Mouse (Mus musculus) MEL (cell line): ENCODE measurements around the gene Carm1. TPM values are rescaled to one million over a fixed set of nuclear protein-coding genes. Genes with fewer than 3 reads are reported as not detected.
A peak's percentile ranks its signal among the peaks of the same experiment; 100 is the strongest.

ENCODE experiments used
- DNase-seq: peaks from one replicate; pipeline ENCODE4 v3.0.0; 2011; ENCODE audit warnings: low read depth, low spot score
- H3K27ac ChIP-seq: 2 replicates; pipeline ENCODE4 v1.5.1; 2012; ENCODE audit warnings: low read depth, mild to moderate bottlenecking, control low read depth, low read length, moderate library complexity; ENCODE audit not compliant: control insufficient read depth
- H3K27me3 ChIP-seq, 2 experiments: fragments of 150-350 bp in 1 of 2; sonication (generic) in 1 of 2; 2 replicates each; pipeline ENCODE4 v1.6.1; 2012; ENCODE audit warnings: low read length in 2 of 2, mild to moderate bottlenecking in 2 of 2, improper control_type of control experiment in 1 of 2, moderate library complexity in 1 of 2; ENCODE audit not compliant: insufficient read depth in 2 of 2, control insufficient read depth in 1 of 2
- H3K36me3 ChIP-seq, 2 experiments: 2 replicates each; pipeline ENCODE4 v1.6.1; 2012 to 2014; ENCODE audit warnings: low read length in 2 of 2, improper control_type of control experiment in 1 of 2, inconsistent platforms in 1 of 2, mild to moderate bottlenecking in 1 of 2; ENCODE audit not compliant: insufficient read depth in 2 of 2, control insufficient read depth in 1 of 2
- H3K4me1 ChIP-seq, 2 experiments: fragments of 150-350 bp in 1 of 2; sonication (generic) in 1 of 2; 2 replicates each; pipeline ENCODE4 v1.6.1; 2012; ENCODE audit warnings: low read length in 2 of 2, improper control_type of control experiment in 1 of 2, mild to moderate bottlenecking in 1 of 2; ENCODE audit not compliant: insufficient read depth in 2 of 2, control insufficient read depth in 1 of 2
- H3K4me3 ChIP-seq, 2 experiments: fragments of 150-350 bp in 1 of 2; sonication (generic) in 1 of 2; 2 replicates each; pipeline ENCODE4 v1.5.1; 2012; ENCODE audit warnings: low read depth in 2 of 2, low read length in 2 of 2, mild to moderate bottlenecking in 2 of 2, moderate library complexity in 2 of 2, control low read depth in 1 of 2, improper control_type of control experiment in 1 of 2; ENCODE audit not compliant: control insufficient read depth in 1 of 2, insufficient read depth in 1 of 2
- H3K79me2 ChIP-seq: 2 replicates; pipeline ENCODE4 v1.6.1; 2012; ENCODE audit warnings: mild to moderate bottlenecking, low read length, moderate library complexity; ENCODE audit not compliant: control insufficient read depth, poor library complexity, insufficient read depth
- H3K9ac ChIP-seq: 2 replicates; pipeline ENCODE4 v1.6.1; 2012; ENCODE audit warnings: low read depth, mild to moderate bottlenecking, control low read depth, low read length, moderate library complexity; ENCODE audit not compliant: control insufficient read depth, poor library complexity, severe bottlenecking
- H3K9me3 ChIP-seq: fragments of 150-350 bp; sonication (generic); replicated peaks from 2 replicates; pipeline ENCODE4 v1.6.1; 2012; ENCODE audit warnings: mild to moderate bottlenecking, low read length, improper control_type of control experiment, moderate library complexity; ENCODE audit not compliant: insufficient read depth
- BHLHE40 ChIP-seq: IDR thresholded peaks from 2 replicates; pipeline ENCODE4 v1.6.1; 2012; ENCODE audit warnings: low read depth, mild to moderate bottlenecking, inconsistent platforms, low read length, improper control_type of control experiment, borderline replicate concordance
- CHD2 ChIP-seq: IDR thresholded peaks from 2 replicates; pipeline ENCODE4 v1.6.1; 2011; ENCODE audit warnings: low read length, improper control_type of control experiment
- CTCF ChIP-seq, 3 experiments: IDR thresholded peaks in 2 of 3; conservative IDR thresholded peaks in 1 of 3; 2 replicates each; pipeline ENCODE4 v1.5.1; 2011 to 2012; ENCODE audit warnings: low read length in 3 of 3, low read depth in 2 of 3, mild to moderate bottlenecking in 2 of 3, improper control_type of control experiment in 1 of 3, inconsistent platforms in 1 of 3, mixed read lengths in 1 of 3, moderate library complexity in 1 of 3; ENCODE audit not compliant: control insufficient read depth in 1 of 3, insufficient read depth in 1 of 3, poor library complexity in 1 of 3, severe bottlenecking in 1 of 3
- E2F4 ChIP-seq: IDR thresholded peaks from 2 replicates; pipeline ENCODE4 v1.6.1; 2011; ENCODE audit warnings: low read depth, low read length, improper control_type of control experiment, borderline replicate concordance
- ETS1 ChIP-seq: IDR thresholded peaks from 2 replicates; pipeline ENCODE4 v1.6.1; 2012; ENCODE audit warnings: low read depth, mild to moderate bottlenecking, inconsistent platforms, low read length, improper control_type of control experiment, moderate library complexity
- GABPA ChIP-seq: IDR thresholded peaks from 2 replicates; pipeline ENCODE4 v1.6.1; 2012; ENCODE audit warnings: low read depth, mild to moderate bottlenecking, inconsistent platforms, low read length, improper control_type of control experiment, moderate library complexity
- GATA1 ChIP-seq: IDR thresholded peaks from 2 replicates; pipeline ENCODE4 v1.6.1; 2011; ENCODE audit warnings: low read depth, low read length, improper control_type of control experiment
- KAT2A ChIP-seq: conservative IDR thresholded peaks from 2 replicates; pipeline ENCODE4 v1.6.1; 2012; ENCODE audit warnings: low read depth, low read length, improper control_type of control experiment, inconsistent platforms
- MAFK ChIP-seq: IDR thresholded peaks from 2 replicates; pipeline ENCODE4 v1.6.1; 2011; ENCODE audit warnings: low read depth, mild to moderate bottlenecking, low read length, improper control_type of control experiment, borderline replicate concordance
- MAX ChIP-seq: IDR thresholded peaks from 2 replicates; pipeline ENCODE4 v1.6.1; 2011; ENCODE audit warnings: low read length, improper control_type of control experiment
- MAZ ChIP-seq: IDR thresholded peaks from 2 replicates; pipeline ENCODE4 v1.6.1; 2012; ENCODE audit warnings: low read depth, mild to moderate bottlenecking, inconsistent platforms, low read length, improper control_type of control experiment
- MXI1 ChIP-seq: IDR thresholded peaks from 2 replicates; pipeline ENCODE4 v1.6.1; 2011; ENCODE audit warnings: mild to moderate bottlenecking, low read depth, low read length, improper control_type of control experiment
- MYB ChIP-seq: IDR thresholded peaks from 2 replicates; pipeline ENCODE4 v1.6.1; 2011; ENCODE audit warnings: mild to moderate bottlenecking, low read depth, low read length, improper control_type of control experiment
- MYC ChIP-seq: IDR thresholded peaks from 2 replicates; pipeline ENCODE4 v1.6.1; 2011; ENCODE audit warnings: low read depth, mild to moderate bottlenecking, low read length, improper control_type of control experiment, moderate library complexity
- NELFE ChIP-seq: IDR thresholded peaks from 2 replicates; pipeline ENCODE4 v1.6.1; 2011; ENCODE audit warnings: low read depth, low read length, improper control_type of control experiment
- NRF1 ChIP-seq: IDR thresholded peaks from 2 replicates; pipeline ENCODE4 v1.6.1; 2014; ENCODE audit warnings: low read depth, mild to moderate bottlenecking, inconsistent platforms, low read length, improper control_type of control experiment, moderate library complexity; ENCODE audit not compliant: poor library complexity, insufficient read depth, severe bottlenecking
- POLR2A ChIP-seq, 2 experiments: IDR thresholded peaks; 2 replicates each; pipeline ENCODE4 v1.6.1; 2011 to 2012; ENCODE audit warnings: low read length in 2 of 2, mild to moderate bottlenecking in 2 of 2, control low read depth in 1 of 2, improper control_type of control experiment in 1 of 2, low read depth in 1 of 2, moderate library complexity in 1 of 2; ENCODE audit not compliant: control insufficient read depth in 1 of 2, insufficient read depth in 1 of 2, poor library complexity in 1 of 2
- POLR2AphosphoS2 ChIP-seq: IDR thresholded peaks from 2 replicates; pipeline ENCODE4 v1.6.1; 2011; ENCODE audit warnings: low read length, improper control_type of control experiment
- SIN3A ChIP-seq: IDR thresholded peaks from 2 replicates; pipeline ENCODE4 v1.6.1; 2012; ENCODE audit warnings: low read length, improper control_type of control experiment, inconsistent platforms
- TAL1 ChIP-seq: IDR thresholded peaks from 2 replicates; pipeline ENCODE4 v1.6.1; 2012; ENCODE audit warnings: mild to moderate bottlenecking, inconsistent platforms, low read length, moderate library complexity, mixed read lengths
- TBP ChIP-seq: IDR thresholded peaks from 2 replicates; pipeline ENCODE4 v1.8.0; 2011; ENCODE audit warnings: low read depth, low read length, improper control_type of control experiment
- TCF12 ChIP-seq: IDR thresholded peaks from 2 replicates; pipeline ENCODE4 v1.6.1; 2014; ENCODE audit warnings: low read depth, mild to moderate bottlenecking, inconsistent platforms, low read length, improper control_type of control experiment, moderate library complexity
- UBTF ChIP-seq: IDR thresholded peaks from 2 replicates; pipeline ENCODE4 v1.6.1; 2012; ENCODE audit warnings: low read depth, mild to moderate bottlenecking, inconsistent platforms, low read length, improper control_type of control experiment, moderate library complexity, borderline replicate concordance; ENCODE audit not compliant: insufficient read depth
- USF1 ChIP-seq: IDR thresholded peaks from 2 replicates; pipeline ENCODE4 v1.6.1; 2014; ENCODE audit warnings: low read depth, mild to moderate bottlenecking, inconsistent platforms, low read length, improper control_type of control experiment, moderate library complexity
- USF2 ChIP-seq, 2 experiments: IDR thresholded peaks; 2 replicates each; pipeline ENCODE4 v1.6.1; 2011 to 2012; ENCODE audit warnings: improper control_type of control experiment in 2 of 2, low read length in 2 of 2, borderline replicate concordance in 1 of 2, inconsistent platforms in 1 of 2, low read depth in 1 of 2, mild to moderate bottlenecking in 1 of 2; ENCODE audit not compliant: insufficient read depth in 1 of 2
- ZC3H11A ChIP-seq: IDR thresholded peaks from 2 replicates; pipeline ENCODE4 v1.6.1; 2012; ENCODE audit warnings: low read depth, mild to moderate bottlenecking, inconsistent platforms, low read length, improper control_type of control experiment
- polyA plus RNA-seq, 2 experiments: library from polyadenylated mRNA; stranded (reverse) in 1 of 2; unstranded in 1 of 2; fragments of >175 nt in 1 of 2; fragments of >200 nt in 1 of 2; gene quantifications; 2 replicates each; pipeline versions ENCODE4 v1.2.1 to v1.2.4; 2012; ENCODE audit warnings: low replicate concordance in 2 of 2, low read depth in 1 of 2; ENCODE audit not compliant: insufficient read length in 2 of 2, insufficient read depth in 1 of 2, missing spikeins in 1 of 2
- total RNA-seq: library from RNA; depleted of rRNA; stranded (reverse); fragments of 300-350 nt; gene quantifications from 2 replicates; pipeline ENCODE4 v1.2.3, GENCODE M21; 2012

Carm1 gene
- total and polyA plus RNA-seq, 3 experiments: 121 to 423 (median 121) TPM

- Histone ChIP-seq H3K79me2 (peaks cover 24% of the 10 kb centered on the region), H3K4me1 (peaks cover 0 to 17% of the 10 kb centered on the region in 2 experiments; a peak in 3 of 4 replicates), H3K36me3 (peaks cover 9 to 16% of the 10 kb centered on the region in 2 experiments), H3K4me3 (no peak overlapping the region), H3K27me3 (no peaks in the 10 kb centered on the region), H3K27ac (no peak overlapping the region), H3K9ac (no peak overlapping the region), H3K9me3 (no peaks in the 10 kb centered on the region)
- peak; percentile 92 for DNase-seq
- TF ChIP-seq CTCF (IDR thresholded peaks at IDR 0.05 in 2 of 3, conservative IDR thresholded peaks at IDR 0.05 in 1 of 3; ENCODE audit: control insufficient read depth in 1 of 3, insufficient read depth in 1 of 3, low read depth in 2 of 3, low read length in 3 of 3, poor library complexity in 1 of 3, severe bottlenecking in 1 of 3): peak in 1 of 3 experiments; percentile 85; a peak in 2 of 6 replicates
- no peak for TF ChIP-seq SIN3A
Observed at GRCm38 (mm10) chr9:21598198-21598597, 51.5 kb downstream of the Carm1 start.

DNA sequence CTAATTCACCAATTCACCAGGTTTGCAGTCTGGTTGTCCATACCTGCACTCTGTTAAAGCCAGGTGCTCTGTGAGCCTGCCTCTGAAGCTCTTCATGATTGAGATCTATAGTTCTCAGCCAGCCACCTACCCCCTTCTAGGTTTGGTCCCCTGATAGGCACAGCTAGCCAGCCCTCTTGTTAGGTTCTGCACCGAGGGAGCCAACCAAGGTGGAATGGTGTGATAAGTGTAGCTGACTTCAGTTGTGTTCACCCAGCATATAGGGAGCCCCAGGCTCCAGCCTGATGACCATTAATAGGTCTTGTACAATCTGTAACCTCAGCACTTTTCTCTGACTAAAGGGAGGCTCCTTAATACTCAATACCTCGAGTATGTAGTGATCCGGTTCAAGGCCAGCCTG is 53.5 kb downstream of the Carm1 start:
- no peak for TF ChIP-seq MAZ
- no peak for TF ChIP-seq USF1
- TF ChIP-seq CTCF (IDR thresholded peaks at IDR 0.05 in 2 of 3, conservative IDR thresholded peaks at IDR 0.05 in 1 of 3; ENCODE audit: control insufficient read depth in 1 of 3, insufficient read depth in 1 of 3, low read depth in 2 of 3, low read length in 3 of 3, poor library complexity in 1 of 3, severe bottlenecking in 1 of 3): 0 out of 6 replicates have a peak, but pooled peaks of 1 of the 3 experiments have one; percentile 10
- no peak for TF ChIP-seq CHD2
- TF ChIP-seq KAT2A: no peak
- no peak for TF ChIP-seq NELFE
- TF ChIP-seq MYB: no peak
- TF ChIP-seq POLR2A (IDR thresholded peaks at IDR 0.05; ENCODE audit: control insufficient read depth in 1 of 2, insufficient read depth in 1 of 2, low read depth in 1 of 2, low read length in 2 of 2, poor library complexity in 1 of 2): no peak; a peak in 1 of 4 replicates
- no peak for TF ChIP-seq MAFK
- peak; percentile 46 for TF ChIP-seq TAL1
- TF ChIP-seq ZC3H11A: no peak
- TF ChIP-seq BHLHE40: no peak
- no peak for TF ChIP-seq MAX
- no peak overlapping the region for H3K4me3 ChIP-seq
- DNase-seq: no peak
- 0 out of 4 replicates have a peak, but pooled peaks cover 0 to 3% of the 10 kb centered on the region in 2 experiments for H3K4me1 ChIP-seq
- no peaks in the 10 kb centered on the region for H3K9me3 ChIP-seq
- H3K9ac ChIP-seq: no peak overlapping the region
- H3K36me3 ChIP-seq: peaks cover 3 to 9% of the 10 kb centered on the region in 2 experiments
- no peaks in the 10 kb centered on the region for H3K27me3 ChIP-seq
- H3K79me2 ChIP-seq: peaks cover 4% of the 10 kb centered on the region
- no peak overlapping the region for H3K27ac ChIP-seq

- no peaks in the 10 kb centered on the region; the same call in 1 of the 2 replicates for H3K79me2 ChIP-seq
- no peak overlapping the region for H3K27ac ChIP-seq
- DNase-seq: no peak
- TF ChIP-seq TCF12: no peak
- TF ChIP-seq GATA1: no peak
- TF ChIP-seq USF2 (IDR thresholded peaks at IDR 0.05; ENCODE audit: borderline replicate concordance in 1 of 2, insufficient read depth in 1 of 2, low read depth in 1 of 2, low read length in 2 of 2): no peak
- TF ChIP-seq POLR2AphosphoS2: no peak
- no peak for TF ChIP-seq MXI1
- no peak for TF ChIP-seq POLR2A (IDR thresholded peaks at IDR 0.05; ENCODE audit: control insufficient read depth in 1 of 2, insufficient read depth in 1 of 2, low read depth in 1 of 2, low read length in 2 of 2, poor library complexity in 1 of 2)
- TF ChIP-seq TBP: no peak
- no peak for TF ChIP-seq ETS1
- no peak for TF ChIP-seq MYC
- no peak for TF ChIP-seq GABPA
- TF ChIP-seq E2F4: no peak
- TF ChIP-seq MAZ: no peak
- no peak for TF ChIP-seq UBTF
- TF ChIP-seq MAX: no peak
- TF ChIP-seq NRF1: no peak
Observed at GRCm38 (mm10) chr9:21601073-21601472, 54.4 kb downstream of the Carm1 start.

More at GRCm38 (mm10) chr9:21601073-21601472, 54.4 kb downstream of the Carm1 start:
- peaks cover 0 to 2% of the 10 kb centered on the region in 2 experiments; a peak in 1 of 4 replicates for H3K36me3 ChIP-seq
- H3K9ac ChIP-seq: no peak overlapping the region
- 0 out of 4 replicates have a peak, but pooled peaks cover 0 to 3% of the 10 kb centered on the region in 2 experiments for H3K4me1 ChIP-seq
- H3K9me3 ChIP-seq: no peaks in the 10 kb centered on the region
- no peak overlapping the region for H3K4me3 ChIP-seq
- H3K27me3 ChIP-seq: no peaks in the 10 kb centered on the region
